Mouse (Mus musculus) gastrocnemius, postnatal 10 days (tissue): Measurements from ENCODE around the gene Olfr149. TPM values are rescaled to one million over a fixed set of nuclear protein-coding genes. Genes with fewer than 3 reads are reported as not detected.
"Not testable (repeated sequence)": the region's sequence is repeated elsewhere in the genome, so short reads cannot be mapped to it uniquely, and the experiment has no call there.

Experiments
- DNase-seq: peaks from one replicate; pipeline ENCODE4 v3.0.0; 2021; ENCODE audit warnings: mixed read lengths
- long read RNA-seq, 2 experiments: library from polyadenylated mRNA; stranded (forward); transcript quantifications; one replicate each; pipeline ENCODE4 v2.0.0; 2021
- total RNA-seq, 2 experiments: library from RNA; stranded (reverse); gene quantifications; 2 replicates each; pipeline ENCODE4 v1.2.3; 2021

The Olfr149 gene
- not detected for total RNA-seq
- long read RNA-seq, experiment 1: 0 reads
- long read RNA-seq, experiment 2: 0 reads

DNA sequence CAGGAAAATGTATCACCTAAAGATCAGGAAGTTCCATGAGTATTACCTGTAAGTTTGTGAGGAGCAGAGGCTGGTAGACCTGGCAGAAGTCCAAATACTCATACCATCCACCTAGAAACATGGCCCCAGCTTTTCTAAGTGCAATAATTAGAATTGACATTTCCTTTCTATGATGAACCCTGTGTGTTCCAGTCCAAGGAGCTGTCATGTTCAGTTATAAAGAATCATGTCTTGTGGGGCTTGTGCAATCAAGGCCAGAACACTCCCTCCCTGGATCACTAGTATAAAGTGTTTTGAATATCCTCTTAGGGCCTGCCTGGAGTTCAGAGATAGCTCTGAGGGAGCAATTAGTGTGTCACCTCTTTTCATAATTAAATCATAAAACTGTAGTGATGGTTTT lies at the start of gene Olfr149:
Gene Olfr149 (minus strand): TSS at position 101 of the 400 bp plus-strand sequence.
- DNase-seq: no peak

DNA sequence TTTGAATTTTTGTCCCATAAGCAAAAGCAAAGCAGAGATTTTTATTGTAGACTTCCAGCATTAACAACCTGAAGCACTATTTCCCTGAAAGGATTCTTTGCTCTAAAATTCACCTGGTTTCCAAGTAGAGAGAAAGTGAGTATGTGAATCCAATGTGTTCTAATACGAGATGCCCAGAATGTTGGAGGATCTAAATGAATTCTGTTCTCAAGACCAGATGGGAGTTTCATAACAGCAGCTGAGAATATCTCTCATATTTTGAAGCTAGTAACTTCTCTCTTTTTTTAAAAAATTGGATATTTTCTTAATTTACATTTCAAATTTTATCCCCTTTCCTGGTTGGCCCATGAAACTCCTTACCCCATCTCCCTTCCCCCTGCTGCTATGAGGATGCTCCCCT lies 39.5 kb upstream of the Olfr149 start:
- no peak for DNase-seq

DNA sequence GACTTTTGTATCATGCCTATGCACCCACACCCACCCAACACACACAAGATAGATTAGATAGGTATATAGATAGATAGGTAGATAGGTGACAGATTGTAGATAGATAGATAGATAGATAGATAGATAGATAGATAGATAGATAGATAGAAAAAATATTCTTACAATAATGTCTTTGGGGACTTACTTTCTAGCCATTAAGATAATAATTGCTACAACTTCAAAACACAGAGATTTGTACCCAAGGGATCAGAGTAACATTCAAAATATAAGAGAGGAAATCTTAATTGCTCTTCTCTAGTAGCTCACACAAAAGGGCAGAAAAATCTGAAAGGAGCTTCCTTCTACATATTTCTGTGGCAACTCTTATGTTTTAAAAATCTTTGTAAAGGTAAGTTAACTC lies 39.0 kb upstream of the Olfr149 start, which contains the start of gene Olfr967:
Gene Olfr967 (plus strand): TSS at position 301 of the 400 bp plus-strand sequence.
- DNase-seq: no peak

DNA sequence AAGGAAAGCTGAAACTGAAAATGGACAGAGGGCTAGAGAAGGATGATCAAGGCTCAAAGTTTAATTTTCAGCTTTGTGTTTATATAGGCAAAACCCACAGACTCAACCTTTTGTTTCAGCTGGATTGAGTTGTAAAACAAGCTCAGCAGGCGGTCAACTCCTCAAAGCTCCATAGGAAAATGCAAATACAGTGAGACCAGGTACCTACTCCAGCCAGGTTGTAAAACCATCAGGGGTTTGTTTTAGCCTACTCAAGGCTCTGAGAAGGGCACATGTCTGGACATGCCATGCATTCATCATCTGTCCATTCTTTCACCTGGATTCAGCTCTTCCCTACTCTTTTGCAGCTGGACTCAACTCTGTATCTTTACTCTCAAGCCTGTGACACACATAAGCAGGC lies 33.8 kb upstream of the Olfr149 start:
- no peak for DNase-seq

DNA sequence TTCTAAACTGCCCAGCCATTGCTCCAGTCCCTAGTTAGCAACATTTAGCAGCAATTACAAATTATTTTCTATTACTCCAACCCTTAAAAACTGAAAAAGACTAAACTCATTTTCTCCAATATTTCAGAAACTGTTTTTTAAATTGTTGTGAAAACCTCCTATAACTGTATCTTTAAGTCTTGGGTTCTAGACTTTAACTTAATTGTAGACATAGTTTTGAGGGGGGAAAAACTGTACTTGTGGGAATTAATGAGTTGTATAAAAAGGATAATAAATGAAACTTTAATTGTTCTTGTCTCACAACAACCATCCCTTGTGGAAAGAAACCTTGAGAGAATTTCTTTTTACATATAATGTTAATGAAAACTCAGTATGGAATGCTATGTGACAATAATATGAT lies 23.8 kb upstream of the Olfr149 start, which contains the start of gene Olfr150:
Gene Olfr150 (plus strand): TSS at position 301 of the 400 bp plus-strand sequence.
- DNase-seq: no peak

DNA sequence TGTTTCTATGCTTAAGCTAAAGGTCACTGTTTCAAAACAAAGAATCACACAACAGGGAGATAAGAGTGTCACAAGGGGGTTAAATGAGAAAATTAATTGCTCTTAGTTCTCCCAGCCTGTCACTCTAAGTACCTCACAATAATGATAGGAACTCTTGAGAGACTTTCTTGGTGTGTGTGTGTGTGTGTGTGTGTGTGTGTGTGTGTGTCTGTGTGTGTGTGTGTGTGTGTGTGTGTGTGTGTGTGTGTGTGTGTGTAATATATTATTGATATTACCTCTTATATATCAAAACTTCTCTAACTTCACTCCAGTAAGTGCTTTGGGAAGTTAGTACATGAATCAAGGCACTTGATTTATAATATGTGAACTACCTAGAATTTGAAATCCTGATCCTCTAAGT lies 4.1 kb upstream of the Olfr149 start, which contains the start of gene Olfr965:
Gene Olfr965 (plus strand): TSS at position 301 of the 400 bp plus-strand sequence.
- DNase-seq: no peak

DNA sequence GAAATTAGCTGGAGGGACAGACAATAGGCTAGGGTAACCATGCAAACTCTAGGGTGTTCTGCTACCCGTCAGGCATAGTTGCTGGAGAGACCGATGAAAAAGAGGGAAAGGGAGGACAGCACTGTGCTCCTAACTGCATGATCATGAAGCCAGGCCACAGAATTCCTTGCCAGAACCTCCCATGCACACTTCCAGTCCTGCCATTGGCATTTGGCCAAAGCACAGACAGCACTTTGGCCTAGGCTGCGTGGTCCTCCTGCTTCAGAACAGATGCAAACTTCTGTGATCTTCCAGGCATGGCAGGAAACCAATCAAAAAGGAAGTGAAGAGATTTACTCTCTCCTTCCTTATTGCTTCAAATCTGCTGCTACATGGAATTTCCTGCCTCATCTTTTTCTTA lies 2.0 kb upstream of the Olfr149 start:
- DNase-seq: peak; percentile 27

DNA sequence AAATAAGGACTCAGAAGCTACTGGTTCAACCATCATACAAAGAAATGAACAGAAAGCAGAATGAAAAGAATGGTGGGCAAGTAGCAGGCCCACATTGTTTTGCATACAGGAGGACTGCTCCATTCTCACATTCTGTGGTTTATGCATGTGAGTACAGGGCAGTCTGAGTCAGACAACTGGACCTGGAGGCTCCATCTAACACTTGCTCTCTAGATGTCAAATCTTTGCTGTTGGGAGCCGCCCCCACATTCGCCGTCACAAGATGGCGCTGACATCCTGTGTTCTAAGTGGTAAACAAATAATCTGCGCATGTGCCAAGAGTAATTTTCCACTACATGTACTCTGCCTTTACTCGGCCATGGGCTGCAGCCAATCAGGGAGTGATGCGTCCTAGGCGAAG lies 5.8 kb downstream of the Olfr149 start:
- not testable (repeated sequence) for DNase-seq

DNA sequence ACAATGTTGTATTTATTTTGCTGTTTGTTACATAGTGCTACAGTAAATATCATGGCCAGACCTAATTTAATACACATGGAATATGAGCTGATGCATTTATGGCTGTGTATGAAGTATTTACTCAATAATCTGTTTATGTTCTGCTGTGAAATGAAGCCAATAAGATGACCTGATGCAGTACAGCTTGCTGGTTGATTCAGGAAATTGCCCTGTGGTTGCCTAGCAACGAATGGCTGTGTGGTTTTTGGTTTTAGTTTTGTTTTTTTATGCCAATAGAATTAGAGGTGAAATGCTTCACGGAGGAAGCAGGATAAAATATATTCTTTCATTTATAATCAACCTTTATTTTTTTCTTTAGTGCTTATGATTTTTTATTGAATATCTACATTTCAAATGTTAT lies 27.6 kb downstream of the Olfr149 start:
- no peak for DNase-seq

DNA sequence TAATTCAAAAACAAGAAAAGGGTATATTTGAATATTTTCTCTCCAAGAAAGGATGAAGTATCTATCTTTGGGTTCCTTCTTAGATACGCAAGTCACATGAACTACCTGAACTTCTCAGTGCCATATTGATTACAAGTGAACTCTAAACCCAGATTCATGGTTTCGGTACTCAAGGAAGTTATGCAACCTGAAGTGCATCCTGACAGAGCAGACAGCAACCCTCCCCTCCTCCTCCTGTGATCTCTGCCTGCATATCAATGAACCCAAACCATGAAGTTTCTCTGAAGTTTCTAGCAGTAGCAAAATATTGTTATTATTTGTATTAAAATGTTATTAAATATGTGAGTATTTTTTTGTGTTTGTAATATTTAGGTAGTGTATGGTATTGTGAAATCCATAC lies 28.4 kb downstream of the Olfr149 start:
- DNase-seq: no peak

DNA sequence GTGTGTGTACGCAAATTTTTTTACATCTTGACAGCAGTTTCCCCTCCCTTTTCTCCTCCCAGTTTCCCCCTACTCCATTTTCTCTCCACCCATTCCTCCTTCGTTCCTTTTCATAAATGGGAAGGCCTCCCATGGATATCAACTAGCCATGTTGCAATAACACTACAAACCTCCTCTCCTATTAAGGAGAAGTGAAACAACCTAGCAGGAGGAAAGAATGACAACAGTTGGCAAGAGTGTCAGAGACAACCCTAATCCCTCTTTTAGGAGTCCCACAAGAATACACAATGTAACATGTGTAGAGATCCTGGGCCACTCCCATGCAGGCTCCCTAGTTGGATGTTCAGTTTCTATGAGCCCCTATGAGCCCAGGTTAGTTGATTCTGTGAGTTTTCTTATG lies 32.1 kb downstream of the Olfr149 start:
- no peak for DNase-seq

DNA sequence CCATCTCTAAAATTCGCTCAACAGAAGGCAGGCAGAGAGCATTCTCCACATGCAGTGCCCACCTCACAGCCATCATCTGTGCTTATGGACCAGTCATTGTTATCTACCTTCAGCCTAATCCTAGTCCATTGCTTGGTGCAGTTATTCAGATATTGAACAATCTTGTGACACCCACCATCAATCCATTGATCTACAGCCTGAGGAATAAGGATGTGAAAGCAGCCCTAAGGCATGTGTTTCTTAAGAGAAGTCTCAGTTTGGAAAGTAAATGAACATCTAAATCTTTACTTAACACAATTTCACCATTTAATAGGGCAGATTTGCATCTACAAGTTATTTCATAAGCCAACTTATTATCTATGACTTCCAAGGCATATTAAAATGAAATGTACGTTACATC lies 37.2 kb downstream of the Olfr149 start:
- DNase-seq: no peak

DNA sequence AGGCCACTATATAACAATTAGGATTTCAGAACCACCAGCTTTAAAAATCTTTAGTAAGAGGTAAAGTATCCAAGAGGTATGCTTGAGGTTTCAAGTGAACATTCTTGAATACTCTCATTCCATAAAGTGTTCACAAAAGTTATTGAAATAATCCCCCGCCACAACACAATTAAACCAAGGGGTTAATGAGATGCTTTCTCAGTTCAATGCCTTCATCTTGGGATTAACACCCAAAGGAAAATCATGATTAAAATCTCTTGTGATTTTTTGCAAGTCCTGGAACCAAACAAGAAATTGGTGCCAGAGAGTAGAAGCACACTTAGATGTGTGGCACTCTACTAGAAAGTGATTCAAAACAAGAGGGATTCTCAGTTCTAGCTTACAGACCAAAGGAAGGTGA lies 40.0 kb downstream of the Olfr149 start, which contains the start of gene Olfr963:
Gene Olfr963 (plus strand): TSS at position 301 of the 400 bp plus-strand sequence.
- no peak for DNase-seq

DNA sequence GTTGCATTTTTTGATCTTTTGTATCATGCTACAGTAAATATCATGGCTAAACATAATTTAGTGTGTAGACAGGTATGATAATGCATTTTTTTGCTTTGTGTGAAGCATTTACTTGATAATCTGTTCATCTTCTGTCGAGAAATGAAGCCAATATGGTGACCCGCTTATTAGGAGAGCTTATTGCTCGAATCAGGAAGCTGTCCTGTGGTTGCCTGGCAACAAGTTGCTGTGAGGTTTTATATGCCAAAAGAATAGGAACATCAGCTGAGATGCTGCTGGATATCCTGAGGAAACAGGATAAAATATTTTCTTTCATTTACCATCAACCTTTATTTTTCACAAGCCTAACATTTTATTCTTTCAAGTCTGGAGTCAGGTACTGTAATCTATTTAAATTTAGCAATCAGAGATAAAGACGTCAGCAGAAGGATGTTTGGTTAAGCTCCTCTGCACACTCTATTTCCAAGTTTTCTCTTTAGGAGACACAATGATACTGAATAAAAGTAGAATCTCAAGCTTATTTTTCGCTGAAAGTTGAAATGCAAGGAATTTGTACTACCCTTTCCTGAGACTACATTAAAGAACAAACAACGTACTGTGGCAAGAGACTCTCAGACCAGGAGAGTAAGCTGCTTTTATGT lies 52.0 kb downstream of the Olfr149 start:
- DNase-seq: no peak

Other genes starting within 250 kb of the Olfr149 start
- not detected for gene Olfr955, start 235.2 kb downstream of the Olfr149 start, total RNA-seq
- not detected for gene Olfr44, start 213.1 kb downstream of the Olfr149 start, total RNA-seq
- not detected for gene Olfr957, start 191.3 kb downstream of the Olfr149 start, total RNA-seq
- gene Olfr958, start 153.1 kb downstream of the Olfr149 start, total RNA-seq: not detected
- not detected for gene Olfr959, start 131.5 kb downstream of the Olfr149 start, total RNA-seq
- gene AW551984, start 102.7 kb downstream of the Olfr149 start, total RNA-seq: 100 to 1,000 TPM; 113 to 117 TPM
- gene Olfr148, start 96.5 kb downstream of the Olfr149 start, total RNA-seq: not detected
- gene Olfr960, start 85.7 kb downstream of the Olfr149 start, total RNA-seq: not detected
- gene Olfr961, start 62.0 kb downstream of the Olfr149 start, total RNA-seq: not detected
- gene Olfr963, start 39.9 kb downstream of the Olfr149 start, total RNA-seq: not detected
- gene Olfr965, start 4.2 kb upstream of the Olfr149 start, total RNA-seq: not detected
- gene Olfr150, start 23.9 kb upstream of the Olfr149 start, total RNA-seq: not detected
- gene Olfr967, start 39.1 kb upstream of the Olfr149 start, total RNA-seq: not detected
- gene Olfr968, start 76.1 kb upstream of the Olfr149 start, total RNA-seq: not detected
- not detected for gene Olfr969, start 83.8 kb upstream of the Olfr149 start, total RNA-seq
- not detected for gene Olfr970, start 101.7 kb upstream of the Olfr149 start, total RNA-seq
- not detected for gene Olfr971, start 129.8 kb upstream of the Olfr149 start, total RNA-seq
- not detected for gene Olfr972, start 159.3 kb upstream of the Olfr149 start, total RNA-seq
- not detected for gene Olfr229, start 200.2 kb upstream of the Olfr149 start, total RNA-seq
- gene Olfr974, start 230.4 kb upstream of the Olfr149 start, total RNA-seq: not detected
- not detected for gene Olfr975, start 244.9 kb upstream of the Olfr149 start, total RNA-seq